Mouse (Mus musculus) small intestine, adult 2 months (tissue): ENCODE results near the gene Lsamp.

Source experiments
- CTCF ChIP-seq: fragments of 200-500 bp; IDR thresholded peaks from 2 replicates; pipeline ENCODE4 v1.5.1; 2012; ENCODE audit warnings: low read depth, mild to moderate bottlenecking, control low read depth, inconsistent platforms, low read length, moderate library complexity, mixed read lengths; ENCODE audit not compliant: insufficient replicate concordance, insufficient read length; ENCODE audit errors: extremely low read depth
- POLR2A ChIP-seq: fragments of 200-500 bp; IDR thresholded peaks from 2 replicates; pipeline ENCODE4 v1.6.1; 2012; ENCODE audit warnings: low read depth, mild to moderate bottlenecking, control low read depth, inconsistent platforms, low read length, moderate library complexity

DNA sequence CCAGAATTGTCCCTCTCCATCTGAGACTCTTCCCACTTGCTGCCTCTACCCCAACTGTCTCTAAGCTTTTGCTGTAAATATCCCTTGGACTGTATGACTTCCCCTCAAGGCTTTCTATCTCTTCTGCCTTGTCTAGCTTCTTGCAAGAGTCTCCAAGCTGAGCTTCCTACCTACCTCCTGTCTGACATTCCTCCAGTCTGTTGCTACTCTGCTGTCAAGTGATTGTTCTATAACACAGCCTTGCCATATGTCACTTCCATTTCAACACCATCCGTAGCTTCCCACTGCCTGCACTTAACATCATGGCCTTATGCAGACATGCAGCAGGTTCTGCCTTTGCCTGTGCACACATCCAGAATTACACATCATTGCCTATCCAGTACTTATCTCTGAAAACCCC, 2012.8 kb downstream of the Lsamp start:
- TF ChIP-seq CTCF (no peak), POLR2A (no peak)
